Mouse (Mus musculus) forelimb bud, embryonic 11.5 days (tissue): Measurements from ENCODE around the gene Ncf2.
A peak's percentile ranks its signal among the peaks of the same experiment; 100 is the strongest.

ENCODE experiments used
- DNase-seq: peaks from one replicate; pipeline ENCODE4 v3.0.0-alpha.2; 2012; ENCODE audit warnings: low read depth, low spot score

Gene Ncf2

DNA sequence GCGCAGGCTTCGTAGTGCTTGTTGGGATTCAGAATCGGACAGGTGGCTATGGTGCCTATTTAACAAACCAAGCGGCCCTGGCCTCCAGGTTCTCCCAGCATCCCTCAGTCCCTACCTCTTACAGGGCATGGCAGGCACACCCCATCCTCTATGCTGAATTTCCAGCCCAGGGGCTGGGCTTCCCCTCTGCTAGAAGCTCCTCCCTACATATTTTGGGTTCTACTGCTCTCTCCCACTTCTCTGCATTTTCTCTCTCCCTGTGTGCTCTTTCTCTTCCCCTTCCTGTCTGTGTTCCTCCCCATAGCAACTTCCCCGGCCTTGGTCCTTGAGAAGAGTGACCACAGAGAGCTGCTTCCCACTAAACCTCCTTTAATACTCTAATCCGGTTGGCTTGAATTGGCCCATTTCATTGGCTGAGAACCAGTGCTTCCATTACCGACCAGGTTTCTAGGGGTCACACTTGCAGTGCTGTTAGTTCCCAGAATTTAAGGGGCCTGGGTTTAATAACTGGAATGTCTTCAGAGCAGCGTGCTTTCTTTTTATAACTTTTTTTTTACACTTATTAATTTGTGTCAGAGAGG lies 3.2 kb upstream of the Ncf2 start:
- DNase-seq, result no peak

DNA sequence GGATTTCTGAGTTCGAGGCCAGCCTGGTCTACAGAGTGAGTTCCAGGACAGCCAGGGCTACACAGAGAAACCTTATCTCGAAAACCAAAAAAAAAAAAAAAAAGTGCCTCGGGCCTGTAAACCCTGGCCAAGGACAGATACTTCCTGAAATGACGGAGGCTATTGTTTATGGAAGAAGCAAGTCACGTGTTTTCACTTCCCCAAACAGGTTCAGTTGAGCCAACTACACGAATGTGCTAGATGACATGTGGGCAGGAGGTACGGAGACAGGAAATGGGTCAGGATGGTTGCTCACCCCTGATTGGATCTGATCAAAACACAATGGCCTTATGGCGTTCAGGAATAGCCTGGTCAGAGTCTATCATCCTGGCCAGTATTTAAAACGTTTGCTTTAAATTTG lies 1.9 kb upstream of the Ncf2 start:
- DNase-seq, result no peak

DNA sequence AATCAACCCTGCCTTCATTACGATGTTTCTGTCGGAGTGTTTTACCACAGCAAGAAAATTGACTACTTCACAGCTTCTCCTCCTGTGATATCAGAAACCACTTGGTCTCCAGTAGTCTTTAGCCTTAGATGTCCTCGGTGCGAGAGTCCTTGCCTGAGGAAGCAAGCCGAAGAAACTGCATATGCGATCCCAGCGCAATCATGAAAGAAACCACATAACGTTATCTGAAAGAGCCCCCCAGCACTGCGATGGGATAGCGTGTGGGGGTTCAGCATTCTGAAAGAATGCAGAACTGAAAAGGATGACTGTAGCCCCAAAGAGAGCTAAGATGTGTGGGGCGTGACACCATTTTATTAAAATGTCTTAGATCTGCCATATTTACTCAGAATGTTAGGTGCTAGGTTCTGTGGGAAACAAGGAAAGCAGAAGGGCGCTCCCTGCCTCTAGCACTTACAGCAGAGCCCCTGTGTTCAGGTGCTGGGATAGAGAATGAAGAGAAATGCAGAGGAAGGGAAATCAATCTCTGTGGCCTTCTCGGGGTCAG lies 711 bp downstream of the Ncf2 start:
- no peak for DNase-seq

DNA sequence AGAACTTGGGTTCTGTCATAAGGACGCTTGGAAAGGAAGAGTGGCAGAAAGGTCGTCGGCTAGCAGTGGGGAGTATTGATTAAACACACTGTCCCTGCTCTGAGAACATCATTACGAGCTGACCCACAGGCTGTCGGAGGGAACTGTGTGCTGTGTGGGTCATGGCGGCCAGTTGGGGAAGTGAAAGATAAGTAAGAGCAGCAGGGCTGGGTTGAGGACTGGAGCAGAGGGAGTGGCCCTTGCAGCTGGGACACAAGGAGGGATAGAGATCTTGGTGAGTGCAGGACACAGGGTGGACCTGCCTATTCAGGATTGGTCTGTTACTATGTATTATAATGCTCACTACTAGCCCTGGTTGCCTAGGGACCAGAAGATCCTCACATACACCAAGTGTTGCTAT lies 4.9 kb downstream of the Ncf2 start:
- DNase-seq, result no peak

DNA sequence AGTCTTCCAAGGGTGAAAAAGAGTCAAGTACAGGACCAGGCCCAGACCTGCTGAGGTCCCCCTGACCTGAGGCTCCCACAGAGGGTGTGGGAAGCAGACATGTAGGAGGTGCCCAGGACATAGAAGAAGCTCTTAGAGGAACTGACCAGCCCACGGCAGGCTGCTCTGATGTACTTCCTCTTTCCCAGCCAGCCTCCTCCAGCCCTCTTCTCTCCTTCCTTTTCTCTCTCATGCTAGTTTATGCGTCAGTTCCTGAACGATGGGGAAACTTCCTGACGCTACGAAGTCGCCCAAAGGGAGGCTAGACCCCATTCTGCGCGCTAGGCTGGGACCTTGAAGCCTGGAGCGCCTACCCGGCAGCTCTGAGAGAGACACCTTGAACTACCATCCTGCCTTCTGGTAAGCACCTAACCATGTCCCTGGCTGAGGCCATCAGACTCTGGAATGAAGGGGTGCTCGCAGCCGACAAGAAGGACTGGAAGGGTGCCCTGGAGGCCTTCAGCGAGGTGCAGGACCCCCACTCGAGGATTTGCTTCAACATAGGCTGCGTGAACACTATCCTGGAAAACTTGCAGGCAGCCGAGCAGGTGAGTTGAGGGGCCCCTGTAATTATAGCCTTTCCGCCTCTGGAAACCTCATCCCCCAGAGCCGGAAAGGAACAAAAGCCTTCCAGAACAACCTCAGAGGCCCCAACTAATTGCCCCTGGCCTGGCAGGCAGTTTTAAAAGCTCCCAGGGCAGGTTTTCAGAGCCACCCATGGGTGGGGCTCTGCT lies 7.8 kb downstream of the Ncf2 start:
- DNase-seq, result no peak

DNA sequence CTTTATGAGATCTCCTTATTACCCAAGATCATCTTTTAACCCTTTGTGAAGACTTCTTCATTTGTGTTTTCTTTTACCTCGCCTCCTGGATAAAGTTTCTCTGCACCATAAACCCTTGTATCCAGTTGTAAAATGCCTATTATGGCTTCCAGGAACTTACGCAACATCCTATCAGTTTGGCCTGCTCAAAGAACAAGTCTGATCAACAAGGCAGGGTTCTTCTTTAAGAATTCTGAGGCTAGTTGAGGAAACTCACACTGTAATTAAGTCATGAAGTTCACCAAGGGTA lies 8.3 kb downstream of the Ncf2 start:
- DNase-seq, result no peak

DNA sequence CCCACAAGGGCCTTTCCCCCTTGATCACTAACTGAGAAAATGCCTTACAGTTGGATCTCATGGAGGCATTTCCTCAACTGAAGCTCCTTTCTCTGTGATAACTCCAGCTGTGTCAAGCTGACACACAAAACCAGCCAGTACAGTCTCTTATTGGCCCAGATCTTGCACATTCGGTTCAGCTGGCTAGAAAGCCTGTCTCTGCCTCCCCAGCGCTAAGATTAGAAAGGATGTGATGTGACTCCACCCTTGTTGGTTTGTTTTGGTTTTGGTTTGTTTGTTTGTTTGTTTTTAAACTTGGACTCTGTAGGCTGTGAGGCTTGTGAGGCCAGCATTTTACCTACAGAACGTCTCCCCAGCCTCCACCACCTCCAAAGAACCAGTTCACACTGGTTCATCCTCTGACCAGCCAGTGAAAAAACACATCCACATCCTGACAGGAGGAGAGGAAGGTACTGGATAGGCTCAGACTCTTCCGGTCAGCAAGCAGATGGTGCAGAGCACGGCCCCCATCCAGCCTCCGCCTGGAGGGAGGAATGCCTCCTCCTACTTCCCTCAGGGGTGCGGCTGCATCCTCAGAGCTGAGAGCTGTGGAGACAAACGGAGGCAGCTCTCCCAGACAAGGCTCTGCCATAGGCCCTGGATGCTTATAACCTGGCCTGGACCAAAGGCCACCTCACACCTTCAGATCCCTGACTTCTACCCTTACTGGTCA lies 9.7 kb downstream of the Ncf2 start:
- no peak for DNase-seq

DNA sequence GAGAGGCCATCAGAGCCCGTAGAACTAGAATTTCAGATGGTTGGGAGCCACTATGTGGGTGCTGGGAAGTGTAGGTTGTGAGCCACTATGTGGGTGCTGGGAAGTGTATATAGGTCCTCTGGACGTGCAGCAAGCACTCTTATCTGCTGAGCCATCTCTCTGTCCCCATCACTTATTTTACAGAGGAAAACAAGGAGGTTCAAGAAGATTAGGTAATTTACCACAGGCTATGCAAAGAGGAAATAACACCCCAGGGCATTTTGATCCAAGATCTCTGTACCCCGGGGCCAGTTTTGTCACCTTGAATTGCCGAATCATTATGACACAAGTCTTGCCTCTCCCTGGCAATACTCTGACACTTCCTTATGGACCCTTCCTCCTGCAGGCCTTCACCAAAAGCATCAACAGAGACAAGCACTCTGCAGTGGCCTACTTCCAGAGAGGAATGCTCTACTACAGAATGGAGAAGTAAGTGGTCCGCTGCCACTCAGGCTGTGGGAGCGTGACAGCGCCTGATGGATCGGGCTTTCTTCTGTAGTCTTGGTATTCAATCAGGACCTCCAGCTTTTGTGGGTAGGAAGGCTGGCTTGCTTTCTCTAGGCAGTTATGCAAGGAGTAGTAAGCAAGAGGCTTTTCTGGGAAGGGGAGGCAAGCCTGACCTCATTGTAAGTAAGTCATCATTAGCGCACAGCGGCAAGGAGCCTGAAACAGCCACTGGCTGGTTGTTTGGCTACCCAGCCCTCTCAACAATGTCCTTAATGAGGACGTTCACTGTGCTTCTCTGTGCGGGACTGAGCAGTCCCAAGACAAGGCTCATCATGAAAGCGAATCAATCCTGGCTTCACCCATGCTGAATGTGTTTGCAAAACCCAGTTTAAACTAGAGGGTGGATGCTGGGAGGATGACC lies 10.8 kb downstream of the Ncf2 start:
- no peak for DNase-seq

DNA sequence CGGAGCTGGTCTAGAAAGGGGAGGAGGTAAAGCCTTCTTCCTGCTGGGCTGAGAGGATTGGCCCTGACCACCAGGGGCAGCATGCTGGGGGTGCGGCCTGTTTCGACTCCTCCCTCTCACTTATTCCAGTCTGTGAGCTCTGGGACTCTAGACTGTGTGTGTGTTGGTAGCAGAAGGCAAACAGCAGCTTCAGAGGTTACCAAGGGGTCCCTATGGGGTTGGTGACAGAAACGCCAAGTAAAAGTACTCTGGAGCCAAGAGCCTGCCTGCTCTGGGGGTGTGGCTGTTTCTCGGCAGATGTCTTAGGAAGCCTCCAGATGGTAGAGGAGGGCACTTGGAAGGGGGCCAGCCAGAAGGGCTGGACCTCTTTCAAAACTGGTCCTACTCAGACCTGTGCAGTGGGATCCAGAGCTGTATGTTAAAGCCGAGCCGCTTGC lies 15.3 kb downstream of the Ncf2 start:
- DNase-seq, result peak; percentile 53

DNA sequence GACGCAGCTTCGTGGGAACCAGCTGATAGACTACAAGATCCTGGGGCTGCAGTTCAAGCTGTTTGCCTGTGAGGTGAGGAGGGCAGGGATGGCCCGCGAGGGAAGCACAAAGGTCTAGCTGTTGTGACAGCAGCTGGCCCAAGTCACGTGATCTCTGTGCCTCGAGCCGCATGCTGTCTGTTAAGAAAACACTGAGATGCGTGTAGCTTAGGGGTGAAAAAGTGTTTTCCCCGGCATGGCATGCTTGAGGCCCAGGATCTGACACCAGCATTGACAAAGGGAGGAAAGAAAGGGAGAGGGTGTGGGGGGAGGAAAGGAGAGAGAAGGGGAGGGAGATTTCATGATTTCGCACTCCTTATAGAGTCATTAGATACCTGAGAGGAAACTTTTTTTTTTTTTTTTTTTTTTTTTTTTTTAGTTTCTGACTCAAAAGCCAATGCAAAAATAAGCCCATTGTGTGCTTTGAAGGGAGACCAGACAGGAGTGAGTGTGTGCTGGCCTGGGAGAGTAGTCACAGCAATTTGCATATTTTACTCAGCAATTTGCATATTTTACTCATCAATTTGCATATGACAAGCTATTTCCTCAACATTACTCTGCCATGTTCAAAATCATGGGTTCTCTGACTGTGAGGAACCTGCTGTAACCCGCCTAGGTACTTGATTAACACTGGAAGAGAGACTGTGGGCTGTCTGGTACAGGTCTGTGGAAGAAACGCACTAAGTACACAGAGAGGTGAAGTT lies 17.2 kb downstream of the Ncf2 start:
- no peak for DNase-seq

DNA sequence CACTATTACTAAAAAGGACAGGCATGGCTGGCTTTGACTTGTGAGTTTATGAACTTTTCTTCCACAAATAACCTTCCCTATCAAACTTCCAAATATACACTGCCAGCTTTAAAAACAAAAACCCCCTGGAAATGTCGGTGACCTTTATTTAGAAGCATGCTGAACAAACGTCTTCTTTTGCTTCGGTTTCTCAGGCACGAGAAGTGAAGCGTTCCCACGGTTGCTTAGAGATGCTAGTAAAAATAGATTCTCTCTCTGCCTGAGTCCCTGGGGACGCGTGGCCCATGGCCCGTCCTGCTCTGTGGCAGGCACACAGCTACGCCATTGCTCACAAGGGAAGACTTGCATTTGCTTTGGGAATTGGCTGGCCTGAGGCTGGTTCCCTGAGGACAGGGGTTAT lies 17.8 kb downstream of the Ncf2 start:
- no peak for DNase-seq

DNA sequence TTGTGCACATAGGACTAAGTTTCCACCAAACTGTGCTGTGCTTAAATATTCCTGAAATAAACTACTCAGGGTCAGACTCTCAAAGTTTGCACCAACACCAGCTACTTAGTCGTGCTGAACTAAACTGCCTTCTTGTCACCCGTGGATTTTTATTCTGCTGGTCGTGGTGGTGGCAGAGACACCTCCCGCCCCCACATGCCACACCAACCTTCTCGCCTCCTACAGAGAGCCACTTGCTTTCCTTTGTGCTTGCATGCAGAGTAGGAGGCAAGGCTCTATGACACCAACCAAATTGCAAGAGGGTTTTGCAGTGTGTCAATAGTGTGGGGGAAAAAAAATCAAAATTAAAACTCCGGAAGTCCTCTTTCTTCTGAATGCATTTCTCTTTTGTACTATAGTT lies 19.6 kb downstream of the Ncf2 start:
- DNase-seq, result no peak

DNA sequence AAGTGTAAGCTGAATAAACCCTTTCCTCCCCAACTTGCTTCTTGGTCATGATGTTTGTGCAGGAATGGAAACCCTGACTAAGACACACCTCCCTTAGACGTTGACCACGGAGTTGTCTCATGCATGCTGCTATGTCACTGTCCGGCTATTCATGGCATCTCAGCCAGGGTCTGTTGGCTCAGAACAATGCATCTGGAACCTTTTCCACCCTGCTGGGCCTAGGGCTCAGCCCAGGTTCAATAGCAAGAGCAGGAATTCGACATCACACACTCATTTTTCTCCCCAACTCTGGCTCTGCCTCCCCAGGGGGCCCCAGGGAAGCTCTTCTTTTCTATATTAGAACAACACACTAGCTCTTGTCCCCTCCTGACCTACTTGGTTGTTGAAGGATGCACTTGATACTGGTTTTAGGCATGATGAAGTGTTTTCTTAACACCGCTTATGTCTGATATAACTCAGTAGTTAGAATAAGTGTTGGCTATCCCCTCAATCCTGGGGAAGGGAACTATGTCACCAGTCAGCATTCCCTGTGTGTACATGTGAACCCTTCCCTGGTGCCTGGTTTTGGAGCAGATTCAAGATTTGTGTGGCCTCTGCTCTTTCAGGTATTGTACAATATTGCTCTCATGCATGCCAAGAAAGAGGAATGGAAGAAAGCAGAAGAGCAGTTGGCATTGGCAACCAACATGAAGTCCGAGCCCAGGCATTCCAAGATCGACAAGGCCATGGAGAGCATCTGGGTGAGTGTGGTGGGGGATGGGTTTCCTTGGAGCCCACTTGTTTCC lies 21.1 kb downstream of the Ncf2 start:
- DNase-seq, result no peak

DNA sequence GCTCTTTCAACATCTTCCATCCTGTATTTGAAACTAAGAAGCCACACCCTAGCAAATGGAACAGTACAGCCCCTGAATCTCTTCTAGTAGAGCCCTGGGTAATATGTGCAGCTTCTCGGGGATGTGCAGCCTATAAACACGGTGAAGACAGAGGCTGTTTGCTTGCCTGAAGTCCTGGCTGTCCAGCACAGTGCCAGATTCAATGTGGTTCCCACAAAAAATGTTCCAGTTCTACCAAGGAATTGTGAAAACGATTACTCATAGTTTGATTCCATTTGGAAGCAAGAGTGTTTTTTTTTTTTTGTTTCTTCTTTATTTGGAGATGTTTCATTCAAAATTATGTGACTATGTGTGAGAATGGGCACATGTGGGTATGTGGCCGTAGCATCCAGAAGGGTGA lies 21.8 kb downstream of the Ncf2 start:
- no peak for DNase-seq

DNA sequence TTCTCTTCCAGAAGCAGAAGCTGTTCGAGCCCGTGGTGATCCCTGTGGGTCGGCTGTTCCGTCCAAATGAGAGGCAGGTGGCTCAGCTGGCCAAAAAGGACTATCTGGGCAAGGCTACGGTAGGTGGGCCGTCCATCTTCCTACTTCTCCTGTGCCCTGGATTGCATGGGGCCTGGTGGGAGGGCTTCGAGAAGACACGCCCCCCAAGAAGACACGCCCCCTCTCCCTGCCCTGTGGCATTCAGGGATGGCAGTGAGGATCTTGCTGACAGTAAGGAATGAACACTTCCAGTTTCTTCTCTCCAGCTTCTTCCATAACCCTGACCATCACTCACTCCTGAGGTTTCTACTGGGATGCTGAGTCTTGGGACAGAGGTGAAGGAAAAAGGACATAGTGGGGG lies 24.2 kb downstream of the Ncf2 start:
- no peak for DNase-seq

DNA sequence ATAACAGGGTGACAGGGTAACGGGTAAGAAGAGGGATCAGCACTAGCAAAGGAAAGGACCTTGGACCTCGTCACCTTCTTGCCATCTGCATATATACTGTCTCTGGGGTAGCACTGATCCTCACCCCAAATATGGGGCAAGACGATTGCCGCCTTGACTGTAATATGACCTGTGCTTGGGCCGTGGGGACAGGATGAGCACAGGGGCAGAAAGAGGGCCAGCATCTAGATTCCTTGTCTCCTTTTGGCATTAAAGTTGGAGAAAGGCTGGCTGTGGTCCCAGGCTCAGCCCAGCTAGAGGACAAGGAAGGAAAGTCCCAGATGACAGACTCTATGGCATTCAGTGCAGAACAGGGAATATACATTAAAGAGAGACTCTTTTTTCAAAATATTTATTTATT lies 26.5 kb downstream of the Ncf2 start:
- no peak for DNase-seq

DNA sequence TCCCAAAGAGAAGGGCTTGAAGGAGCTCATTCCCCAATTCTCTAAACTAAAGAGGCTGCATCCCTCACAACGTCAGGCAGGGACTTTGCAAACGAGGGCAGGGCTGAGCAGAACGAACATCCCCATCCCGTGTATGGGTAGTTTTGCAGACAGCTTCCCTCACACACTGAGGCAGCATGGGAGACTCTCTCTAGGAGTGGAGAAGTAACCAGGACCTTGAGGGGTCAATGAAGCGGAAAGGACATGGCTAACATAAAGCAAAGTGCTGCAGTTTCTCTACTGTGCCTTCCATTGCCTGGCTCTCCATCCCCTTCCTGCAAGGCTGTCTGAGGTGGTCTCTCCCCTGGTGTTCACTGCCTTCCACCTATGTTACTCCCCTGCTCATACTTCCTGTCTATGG lies 28.2 kb downstream of the Ncf2 start:
- no peak for DNase-seq

DNA sequence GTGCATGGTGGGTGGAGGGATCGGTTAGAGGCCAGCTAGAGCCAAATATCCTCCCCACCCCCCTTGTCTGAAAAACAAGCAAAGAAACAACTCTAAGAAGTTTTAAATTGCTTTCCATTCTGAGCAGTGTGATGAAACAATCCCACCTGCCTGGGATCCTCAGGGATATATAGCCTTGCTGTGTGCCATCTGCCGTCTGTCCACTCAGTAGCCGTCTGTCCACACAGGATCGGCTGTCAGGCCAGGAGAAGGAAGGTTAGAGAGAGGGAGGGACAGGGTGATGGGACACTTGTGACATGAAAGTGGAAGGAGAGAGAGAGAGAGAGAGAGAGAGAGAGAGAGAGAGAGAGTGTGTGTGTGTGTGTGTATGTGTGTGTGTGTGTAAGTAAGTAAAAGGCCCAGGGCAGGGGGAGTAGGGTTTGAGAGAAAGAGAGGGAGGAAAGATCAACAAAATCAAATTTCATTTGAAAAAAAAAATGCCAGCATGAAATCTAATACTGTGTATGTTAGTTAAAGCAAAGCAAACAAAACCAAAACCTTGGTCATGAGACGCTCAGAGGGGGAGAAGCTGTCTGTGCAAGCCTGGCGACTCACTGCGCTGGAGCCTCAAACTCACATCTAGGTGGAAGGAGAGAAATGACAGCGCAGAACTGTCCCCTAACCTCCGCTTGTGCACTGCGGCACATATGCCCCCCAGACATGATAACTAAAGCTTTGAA lies 28.8 kb downstream of the Ncf2 start:
- no peak for DNase-seq

DNA sequence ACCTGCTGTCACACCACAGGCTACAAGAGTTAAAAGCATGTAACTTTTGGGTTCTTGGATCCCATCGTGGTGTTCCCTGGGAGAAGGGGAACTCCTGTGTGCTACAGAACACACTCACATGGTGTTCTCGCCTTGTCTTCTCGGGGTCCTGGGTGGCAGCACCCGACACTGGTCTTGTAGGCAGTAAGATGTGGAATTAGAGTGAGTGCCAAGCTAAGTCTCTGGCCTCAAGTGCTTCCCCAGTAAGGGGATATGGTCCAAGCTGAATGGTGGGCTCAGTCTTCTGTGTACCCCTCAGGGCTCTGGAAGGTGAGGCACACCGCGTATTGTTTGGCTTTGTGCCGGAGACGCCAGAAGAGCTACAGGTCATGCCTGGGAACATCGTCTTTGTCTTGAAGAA lies 30.1 kb downstream of the Ncf2 start:
- no peak for DNase-seq

DNA sequence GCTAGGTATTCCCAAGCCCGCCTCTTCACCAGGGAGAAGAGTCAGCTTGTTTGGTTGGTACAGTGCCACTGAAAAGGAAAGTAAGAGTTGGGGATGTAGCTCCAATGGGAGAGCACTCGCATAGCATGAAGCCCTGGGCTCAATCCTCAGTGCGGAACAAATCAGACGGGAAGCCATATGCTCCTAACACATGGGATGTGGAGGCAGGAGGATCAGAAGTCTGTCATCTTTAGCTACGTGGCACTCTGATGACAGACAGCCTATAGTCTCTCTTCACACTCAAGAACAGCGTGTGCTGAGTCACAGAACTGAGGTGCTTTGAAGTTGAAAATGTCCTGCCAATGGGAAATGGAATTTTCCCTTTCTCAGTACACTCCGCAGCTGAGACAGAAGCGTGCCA lies 31.0 kb downstream of the Ncf2 start:
- no peak for DNase-seq
